Mouse (Mus musculus) splenic B cell, adult 2 months (primary cell): ENCODE results near the gene Alox8.

Experiments
- DNase-seq: peaks from one replicate; pipeline ENCODE4 v3.0.0-alpha.2; 2011; ENCODE audit warnings: low read depth, low spot score
- H3K27me3 ChIP-seq: 2 replicates; pipeline ENCODE4 v1.6.1; 2012; ENCODE audit warnings: mild to moderate bottlenecking, low read length, moderate library complexity, mixed read lengths; ENCODE audit not compliant: control insufficient read depth, poor library complexity, insufficient read depth, severe bottlenecking
- H3K36me3 ChIP-seq: 2 replicates; pipeline ENCODE4 v1.6.1; 2012; ENCODE audit warnings: mild to moderate bottlenecking, low read length, moderate library complexity, mixed read lengths; ENCODE audit not compliant: control insufficient read depth, poor library complexity, insufficient read depth, severe bottlenecking

Gene Alox8

DNA sequence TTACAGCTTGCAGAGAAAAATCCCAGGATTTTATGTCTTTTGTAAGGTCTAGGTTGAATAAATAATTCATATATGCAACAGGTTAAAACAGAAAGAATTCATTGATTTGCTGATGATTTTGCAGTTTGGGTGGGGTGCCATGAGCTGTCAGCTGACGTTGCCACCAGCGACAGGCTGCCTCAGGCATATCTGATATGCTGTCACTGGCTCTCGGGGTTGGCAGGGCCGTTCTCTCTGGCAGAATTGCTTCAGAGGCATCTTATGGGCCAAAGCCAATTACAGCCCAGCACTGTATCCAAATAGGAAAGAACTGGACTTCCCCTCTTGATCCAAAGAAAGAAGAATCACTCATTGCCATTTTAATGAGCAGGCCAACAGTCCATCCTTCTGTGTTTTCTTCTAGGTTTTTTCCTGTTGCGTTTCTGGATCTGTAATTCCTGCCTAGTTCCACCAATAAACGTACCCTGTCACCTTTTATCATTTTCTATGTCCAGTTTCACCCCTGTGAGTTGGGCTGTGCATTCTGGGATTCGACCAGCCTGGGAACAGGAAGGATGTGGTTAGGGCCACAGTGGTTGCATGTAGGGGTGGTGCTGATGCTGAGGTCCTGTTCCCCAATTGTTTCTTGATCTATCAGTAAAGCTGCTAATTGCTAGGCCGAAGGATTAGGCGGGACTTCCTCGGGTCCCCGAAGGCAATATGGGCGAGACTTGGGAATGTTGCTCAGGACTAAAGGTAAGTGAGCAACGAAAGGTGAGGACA, 5.0 kb upstream of the Alox8 start:
- no peak for DNase-seq
- Histone ChIP-seq H3K27me3 (no peaks in the 10 kb centered on the region), H3K36me3 (no peaks in the 10 kb centered on the region)

DNA sequence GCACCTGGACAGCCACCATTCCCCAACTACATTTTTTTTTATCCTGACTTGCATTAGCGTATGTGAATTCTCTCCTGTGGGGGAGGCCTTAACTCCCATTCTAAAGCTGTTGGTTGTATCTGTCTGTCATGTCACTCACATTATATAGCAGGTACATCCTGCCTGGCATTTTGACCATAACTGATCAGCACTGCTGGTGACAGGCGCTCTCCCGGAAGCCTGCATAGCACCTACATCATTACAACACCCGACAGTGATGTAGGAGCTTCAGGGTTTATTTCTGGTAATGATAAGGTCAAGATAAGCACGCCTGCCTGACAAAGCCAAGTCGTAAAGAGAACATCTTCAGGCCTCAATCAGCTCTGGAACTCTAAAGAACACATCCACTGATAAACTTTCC, 2.6 kb upstream of the Alox8 start:
- Histone ChIP-seq H3K36me3 (no peaks in the 10 kb centered on the region), H3K27me3 (no peaks in the 10 kb centered on the region)
- no peak for DNase-seq

DNA sequence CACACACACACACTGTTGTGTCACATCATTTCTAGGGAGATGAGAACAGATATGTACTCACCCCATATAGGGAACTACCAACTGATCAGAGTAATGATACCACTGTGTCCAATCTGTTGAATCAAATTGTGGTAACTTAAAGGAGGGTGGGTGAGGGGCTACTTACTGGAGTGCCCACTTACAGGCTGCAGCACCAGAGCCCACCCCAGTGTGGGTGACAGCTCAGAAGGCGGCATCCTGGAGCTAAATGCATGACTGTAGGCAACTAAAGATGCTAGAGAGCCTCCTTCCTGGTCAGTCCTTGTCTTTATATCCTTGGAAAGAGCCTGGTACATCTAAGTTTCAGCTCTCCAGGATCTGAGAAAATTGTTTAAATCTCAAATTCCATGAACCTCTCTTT, 1.6 kb upstream of the Alox8 start:
- no peak for DNase-seq
- Histone ChIP-seq H3K27me3 (no peaks in the 10 kb centered on the region), H3K36me3 (no peaks in the 10 kb centered on the region)

DNA sequence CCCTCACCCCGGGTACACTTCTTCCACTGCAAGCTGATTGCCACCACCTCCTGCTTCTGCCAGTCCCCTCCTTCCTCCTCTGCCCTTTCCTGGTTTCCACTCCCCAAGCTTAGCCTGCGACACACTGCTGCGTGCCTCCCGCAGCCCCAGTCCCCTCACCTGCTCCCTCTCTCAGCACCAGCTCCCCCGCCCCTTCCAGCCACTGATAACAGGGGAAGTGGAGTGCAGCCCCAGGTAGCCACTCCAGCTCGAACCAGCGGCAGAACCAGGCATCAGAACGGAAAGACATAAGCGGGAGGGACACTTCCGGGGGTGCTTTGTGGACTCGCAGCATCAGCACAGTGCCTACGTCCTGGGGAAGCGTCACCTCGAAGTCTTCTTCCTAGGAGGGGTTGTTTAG, 449 bp downstream of the Alox8 start:
- H3K27me3 ChIP-seq = no peaks in the 10 kb centered on the region
- H3K36me3 ChIP-seq = no peaks in the 10 kb centered on the region
- peak; percentile 5 for DNase-seq

DNA sequence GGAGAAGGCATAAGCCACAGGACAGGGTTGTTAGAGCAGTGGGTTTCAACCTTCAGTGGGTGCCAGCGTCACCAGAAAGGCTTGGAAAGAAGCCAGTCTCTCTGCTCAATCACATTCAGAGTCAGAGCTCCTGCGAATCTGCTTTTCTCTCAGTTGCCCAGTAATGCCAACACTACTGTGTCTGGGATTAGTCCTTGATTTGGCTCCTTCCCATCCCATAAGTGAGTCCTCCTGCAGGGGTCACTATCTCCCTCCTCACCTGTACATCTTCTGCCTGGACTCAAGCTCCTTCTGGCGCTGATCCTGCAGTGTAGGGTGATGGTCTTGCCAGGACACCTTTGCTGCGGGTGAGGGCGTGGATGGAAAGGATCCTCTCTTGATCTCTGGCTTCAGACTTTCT, 877 bp downstream of the Alox8 start:
- Histone ChIP-seq H3K36me3 (no peaks in the 10 kb centered on the region), H3K27me3 (no peaks in the 10 kb centered on the region)
- DNase-seq = peak; percentile 8

DNA sequence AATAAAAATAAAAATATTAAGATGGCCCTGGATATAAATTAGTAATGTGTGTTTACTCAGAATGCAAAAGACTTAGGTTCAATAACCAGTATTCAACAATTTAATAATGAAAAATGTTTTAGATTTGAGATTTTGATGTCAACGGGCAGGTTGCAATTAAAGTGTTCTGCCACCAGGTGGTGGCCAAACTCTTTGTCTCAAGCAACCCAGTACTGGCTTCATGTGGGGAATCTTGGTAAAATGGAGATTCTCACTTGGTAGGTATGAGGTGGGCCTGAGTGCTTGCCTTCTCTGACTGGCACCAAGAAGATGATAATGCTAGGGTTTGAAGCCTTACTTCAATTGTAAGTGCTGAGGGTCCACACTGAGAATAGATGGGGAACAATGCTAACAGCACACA, 4.8 kb downstream of the Alox8 start:
- Histone ChIP-seq H3K36me3 (no peaks in the 10 kb centered on the region), H3K27me3 (no peaks in the 10 kb centered on the region)
- DNase-seq = peak; percentile 58

DNA sequence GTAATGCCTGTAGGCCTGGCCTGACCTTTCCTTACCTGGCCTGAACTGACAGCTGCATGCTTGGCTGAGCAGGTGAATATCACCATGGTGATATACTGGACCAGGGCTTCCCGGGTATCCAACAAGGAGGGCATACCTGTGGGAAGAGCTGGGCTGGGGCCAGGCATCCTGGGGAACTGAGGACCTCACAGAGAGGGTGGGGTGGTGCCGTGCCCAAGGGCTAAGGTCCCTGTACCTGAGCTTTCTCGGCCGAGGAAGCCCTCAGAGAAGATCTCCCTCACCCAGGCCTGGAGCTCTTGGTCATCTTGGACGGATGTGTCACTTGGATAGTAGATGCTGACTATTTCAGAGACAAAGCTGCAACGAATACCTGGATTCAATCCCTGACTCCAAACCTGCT, 11.7 kb downstream of the Alox8 start:
- no peaks in the 10 kb centered on the region for H3K36me3 ChIP-seq
- DNase-seq = no peak
- no peaks in the 10 kb centered on the region for H3K27me3 ChIP-seq

DNA sequence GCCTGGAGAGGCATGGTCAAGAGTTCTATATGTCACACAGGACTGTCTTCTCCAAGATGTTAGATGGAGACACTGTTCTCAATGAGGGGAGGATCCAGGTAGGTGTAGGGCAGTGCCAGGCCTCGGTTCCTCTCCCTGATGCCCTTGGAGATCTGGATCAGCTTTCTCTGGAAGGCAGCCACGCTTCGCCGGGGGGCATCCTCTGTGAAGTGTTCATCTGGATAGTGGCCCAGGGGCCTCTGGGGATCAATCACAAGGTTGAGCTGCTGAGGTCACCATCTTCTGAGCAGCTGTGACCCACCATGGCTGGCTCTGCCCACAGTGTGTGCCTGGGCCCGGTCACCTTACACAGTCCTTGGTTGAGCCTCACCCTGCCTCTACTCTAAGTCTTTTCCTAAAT, 12.6 kb downstream of the Alox8 start:
- Histone ChIP-seq H3K27me3 (no peaks in the 10 kb centered on the region), H3K36me3 (no peaks in the 10 kb centered on the region)
- no peak for DNase-seq

DNA sequence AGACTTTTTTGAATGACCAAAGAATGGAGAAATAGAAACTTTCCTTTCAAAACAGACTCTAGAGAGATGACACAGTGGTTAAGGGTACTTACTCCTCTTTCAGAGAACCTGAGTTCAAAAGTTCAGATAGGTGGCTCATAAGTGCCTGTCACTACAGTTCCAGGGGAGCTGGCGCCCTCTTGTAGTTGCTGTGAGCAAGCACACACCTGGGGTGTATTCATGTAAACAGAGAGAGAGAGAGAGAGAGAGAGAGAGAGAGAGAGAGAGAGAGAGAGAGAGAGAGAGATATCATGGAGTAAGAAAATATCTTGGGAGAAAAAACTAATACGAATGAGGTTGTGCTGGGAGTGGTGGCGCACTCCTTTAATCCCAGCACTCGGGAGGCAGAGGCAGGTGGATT, 17.5 kb downstream of the Alox8 start:
- DNase-seq = peak; percentile 16
- Histone ChIP-seq H3K36me3 (no peaks in the 10 kb centered on the region), H3K27me3 (no peaks in the 10 kb centered on the region; the same call in 1 of the 2 replicates)

DNA sequence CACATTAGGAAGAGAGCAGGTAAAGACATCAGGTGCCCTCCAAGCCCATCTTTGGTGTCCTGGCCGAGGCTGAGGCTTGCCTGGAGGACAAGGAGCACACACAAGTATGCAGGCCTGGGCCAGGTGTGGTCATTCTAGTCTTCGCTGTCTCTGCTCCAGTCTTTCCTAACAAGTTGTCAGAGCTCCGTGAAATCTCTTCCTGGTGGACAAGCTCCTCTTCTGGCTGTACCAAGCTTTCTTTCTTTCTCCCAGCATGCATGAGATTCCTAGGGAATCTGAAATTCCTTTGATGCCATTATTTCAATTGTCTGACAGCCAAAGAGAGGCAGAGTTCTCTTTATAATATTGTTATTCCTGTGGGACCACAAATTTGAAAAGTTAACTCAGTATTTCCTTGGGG, 18.1 kb downstream of the Alox8 start:
- DNase-seq = no peak
- no peaks in the 10 kb centered on the region; the same call in 1 of the 2 replicates for H3K27me3 ChIP-seq
- no peaks in the 10 kb centered on the region for H3K36me3 ChIP-seq

DNA sequence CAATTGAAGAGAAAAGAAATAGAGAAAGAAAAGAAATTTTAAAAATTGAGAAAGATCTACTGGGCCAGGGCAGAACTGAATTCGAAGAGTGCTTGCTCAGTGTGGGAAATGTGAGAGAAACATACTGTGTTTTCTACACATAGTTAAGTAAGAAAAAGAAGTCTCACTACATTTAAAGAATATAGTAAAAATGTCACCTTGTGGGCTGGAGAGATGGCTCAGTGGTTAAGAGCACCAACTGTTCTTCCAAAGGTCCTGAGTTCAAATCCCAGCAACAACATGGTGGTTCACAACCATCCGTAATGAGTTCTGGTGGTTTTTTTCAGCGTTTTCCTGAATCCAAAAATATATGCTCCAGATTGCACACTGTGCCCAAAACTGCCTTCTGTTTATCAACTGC, 19.1 kb downstream of the Alox8 start:
- H3K36me3 ChIP-seq = no peaks in the 10 kb centered on the region
- no peaks in the 10 kb centered on the region; the same call in 1 of the 2 replicates for H3K27me3 ChIP-seq
- no peak for DNase-seq

DNA sequence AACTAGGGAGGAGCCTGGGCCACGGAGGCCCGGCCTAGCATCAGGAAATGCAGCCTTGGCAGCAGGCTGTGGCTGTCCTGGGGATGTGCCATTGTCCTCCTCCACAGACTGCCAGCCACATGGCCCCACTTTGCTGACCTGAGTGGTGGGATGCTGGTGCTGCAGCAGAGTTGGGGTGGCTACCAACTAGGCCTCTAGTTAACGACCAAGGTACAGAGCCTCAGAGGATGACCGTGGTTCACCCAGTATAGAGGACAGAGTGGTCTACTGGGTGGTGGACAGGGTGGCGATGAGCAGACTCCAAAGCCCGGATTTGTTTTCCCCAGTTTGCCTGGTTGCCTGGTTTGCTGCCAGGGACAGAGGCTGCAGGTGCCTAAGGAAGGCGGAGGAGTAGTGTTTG, 22.9 kb downstream of the Alox8 start:
- no peaks in the 10 kb centered on the region; the same call in 1 of the 2 replicates for H3K27me3 ChIP-seq
- DNase-seq = no peak
- H3K36me3 ChIP-seq = no peaks in the 10 kb centered on the region

DNA sequence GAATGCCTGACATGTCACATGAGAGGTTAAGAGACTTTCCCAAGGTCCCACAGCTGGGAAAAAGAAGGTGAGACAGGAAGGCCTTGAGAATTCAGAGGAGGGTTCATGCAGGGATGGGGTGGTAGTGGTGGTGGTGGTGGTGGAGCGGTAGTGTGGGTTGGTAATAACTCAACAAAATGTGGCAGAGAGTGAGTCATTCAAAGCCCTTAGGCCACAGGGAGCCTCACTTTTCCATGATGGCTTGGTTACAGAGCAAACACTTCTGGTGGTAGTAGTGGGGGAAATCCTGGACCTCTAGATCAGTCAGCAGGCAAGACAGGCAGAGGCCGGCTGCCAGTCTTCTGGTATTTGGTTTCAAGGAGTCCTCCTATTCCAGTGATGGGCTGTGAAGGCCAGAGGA, 25.0 kb downstream of the Alox8 start:
- no peak for DNase-seq
- Histone ChIP-seq H3K36me3 (no peaks in the 10 kb centered on the region), H3K27me3 (no peaks in the 10 kb centered on the region; the same call in 1 of the 2 replicates)

DNA sequence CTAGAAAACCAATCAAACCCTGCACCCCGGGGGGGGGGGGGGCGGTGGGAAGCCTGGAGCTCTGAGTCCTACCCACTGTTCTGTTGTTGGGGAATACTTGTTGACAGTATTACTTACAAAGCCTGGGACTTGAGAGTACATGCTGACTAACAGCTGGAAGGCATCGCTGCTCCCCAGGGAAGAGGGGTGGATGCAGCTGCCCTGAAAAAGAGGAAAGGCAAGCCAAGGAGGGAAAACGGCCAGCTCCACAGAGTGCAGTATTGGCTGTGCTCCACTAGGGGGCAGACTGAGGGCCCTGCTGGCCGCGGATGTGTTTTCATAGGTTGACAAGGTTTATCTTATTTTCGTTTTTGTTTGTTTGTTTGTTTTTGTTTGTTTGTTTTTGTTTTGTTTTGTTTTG, 26.0 kb downstream of the Alox8 start:
- DNase-seq = peak; percentile 46
- Histone ChIP-seq H3K27me3 (no peaks in the 10 kb centered on the region), H3K36me3 (no peaks in the 10 kb centered on the region)

DNA sequence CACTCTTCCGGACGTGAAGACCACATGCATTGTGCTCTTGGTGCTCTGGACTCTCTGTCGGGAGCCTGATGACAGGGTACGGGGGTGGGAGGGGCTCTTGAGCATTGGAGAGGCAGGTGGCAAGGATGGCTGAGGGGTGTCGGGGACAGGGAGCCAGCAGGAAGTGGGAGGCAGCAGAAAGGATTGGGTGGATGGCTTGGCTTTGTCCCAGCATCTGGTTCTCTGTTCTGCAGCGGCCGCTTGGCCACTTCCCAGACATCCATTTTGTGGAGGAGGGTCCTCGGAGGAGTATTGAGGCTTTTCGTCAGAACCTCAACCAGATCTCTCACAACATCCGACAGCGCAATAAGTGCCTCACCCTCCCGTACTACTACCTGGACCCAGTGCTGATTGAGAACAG, 28.3 kb downstream of the Alox8 start:
- Histone ChIP-seq H3K36me3 (no peaks in the 10 kb centered on the region), H3K27me3 (no peaks in the 10 kb centered on the region)
- no peak for DNase-seq

DNA sequence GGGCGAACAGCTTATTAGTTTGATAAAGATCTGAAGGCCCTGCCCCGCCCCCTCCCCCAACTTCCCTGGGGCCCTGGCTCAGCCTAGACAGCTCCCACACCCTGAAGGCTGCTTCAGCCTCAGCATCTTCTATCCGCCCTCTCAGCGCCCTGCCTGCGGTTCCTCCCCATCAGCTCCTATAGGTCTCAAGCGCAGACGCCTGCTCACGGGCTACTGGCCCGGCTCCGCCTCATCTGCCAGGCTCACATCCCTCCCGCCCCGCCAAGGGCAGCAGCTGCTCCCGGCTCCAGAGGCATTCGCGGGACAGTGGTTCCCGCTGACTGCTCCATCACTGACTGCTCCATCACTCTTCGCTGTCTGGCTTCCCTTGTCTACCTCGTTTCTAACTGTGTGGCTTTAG, 40.8 kb downstream of the Alox8 start, which contains the start of gene Alox12b:
Alox12b (plus strand) TSS at position 190 of the 400 bp plus-strand sequence.
- no peak for DNase-seq
- no peaks in the 10 kb centered on the region for H3K27me3 ChIP-seq
- H3K36me3 ChIP-seq = no peaks in the 10 kb centered on the region
